26 mouse cellular contexts compared by ENCODE assay signal in genomic region chr11:117759267-117759666, GRCm38 (mm10). TPM values are rescaled to one million over a fixed set of nuclear protein-coding genes. Genes with fewer than 3 reads are reported as not detected.
DNase-seq lines count a peak whose midpoint lies in the region; ATAC-seq and TF ChIP-seq lines count a peak whose summit lies in the region.
"Had no signal": no experiment of that assay in that cellular context is flagged by ENCODE, and none has a peak within 500 bp of the region (broad histone marks: within the 10 kb centered on the region; RNA-seq: fewer than 3 reads in every experiment).

No protein-coding gene starts in this region.

- intact Hi-C loops in gastrocnemius, postnatal 14 days (cut with DNase I; ENCODE audit: low total_unique reads): no loop called here

- no peak overlapping the region for H3K9ac ChIP-seq in kidney, embryonic 15.5 days
- H3K9ac ChIP-seq: forebrain, embryonic 12.5 days; hindbrain, embryonic 13.5 days; intestine, embryonic 15.5 days; liver, postnatal 0 days; midbrain, embryonic 13.5 days had no signal

- WGBS in kidney, adult 2 months: 69% methylated on average over 10 of the region's 10 CpGs
- WGBS in kidney, embryonic 15.5 days: 92% methylated on average over 10 of the region's 10 CpGs

- H3K27me3 ChIP-seq in kidney, adult 2 months (replicated peaks; ENCODE audit: control insufficient read depth, insufficient read depth, low read length): no peaks in the 10 kb centered on the region
- no peaks in the 10 kb centered on the region for H3K27me3 ChIP-seq in kidney, embryonic 15.5 days
- H3K27me3 ChIP-seq: forebrain, embryonic 12.5 days; hindbrain, embryonic 13.5 days; intestine, embryonic 15.5 days; midbrain, embryonic 13.5 days had no signal

- H3K27ac ChIP-seq in kidney, adult 2 months (ENCODE audit: insufficient read depth, low read depth, low read length): no peak overlapping the region
- no peak overlapping the region for H3K27ac ChIP-seq in kidney, embryonic 15.5 days
- H3K27ac ChIP-seq: forebrain, embryonic 12.5 days; hindbrain, embryonic 13.5 days; intestine, embryonic 15.5 days; kidney, postnatal 0 days; limb, embryonic 10.5 days; midbrain, embryonic 13.5 days had no signal

- H3K9me3 ChIP-seq in kidney, embryonic 15.5 days (replicated peaks): no peaks in the 10 kb centered on the region
- H3K9me3 ChIP-seq: forebrain, embryonic 12.5 days; hindbrain, embryonic 13.5 days; intestine, embryonic 15.5 days; limb, embryonic 10.5 days; midbrain, embryonic 13.5 days had no signal

- ATAC-seq in kidney, embryonic 15.5 days (replicated peaks; ENCODE audit: low FRiP score): no peak
- ATAC-seq: intestine, embryonic 15.5 days; liver, postnatal 0 days; midbrain, embryonic 13.5 days had no signal

- TF ChIP-seq CTCF in kidney, adult 2 months (conservative IDR thresholded peaks at IDR 0.05; ENCODE audit: insufficient read depth, insufficient read length, low read depth, low read length): no peak

- H3K4me2 ChIP-seq in kidney, embryonic 15.5 days: no peak overlapping the region
- H3K4me2 ChIP-seq: forebrain, embryonic 12.5 days; heart, embryonic 11.5 days; hindbrain, embryonic 13.5 days; intestine, embryonic 15.5 days; midbrain, embryonic 13.5 days had no signal

- no peak overlapping the region for H3K4me3 ChIP-seq in kidney, adult 2 months (ENCODE audit: insufficient read depth, low read depth, low read length)
- H3K4me3 ChIP-seq in kidney, embryonic 15.5 days (replicated peaks): no peak overlapping the region
- H3K4me3 ChIP-seq: forebrain, embryonic 12.5 days; hindbrain, embryonic 13.5 days; intestine, embryonic 15.5 days; limb, embryonic 10.5 days; midbrain, embryonic 13.5 days had no signal

- no peaks in the 10 kb centered on the region for H3K4me1 ChIP-seq in kidney, adult 2 months (ENCODE audit: control insufficient read depth, insufficient read depth, low read length)
- no peaks in the 10 kb centered on the region for H3K4me1 ChIP-seq in kidney, embryonic 15.5 days
- H3K4me1 ChIP-seq: forebrain, embryonic 12.5 days; hindbrain, embryonic 13.5 days; intestine, embryonic 15.5 days; limb, embryonic 10.5 days; midbrain, embryonic 13.5 days had no signal

- DNase-seq in kidney, adult 2 months: peak; percentile 32
- peak; percentile 56 to 63 for DNase-seq in cerebellum, adult 18-20 months
- DNase-seq in cerebellum, adult 9-11 months: peak; percentile 70
- peak; percentile 43 for DNase-seq in gastrocnemius, postnatal 14 days
- no peak for DNase-seq in natural killer cell, adult 2 months (ENCODE audit: low spot score in 2 of 2)
- no peak for DNase-seq in right cerebral cortex, postnatal 10 days (ENCODE audit: low spot score in 2 of 2)
- no peak for DNase-seq in thymus, postnatal 25 days
- DNase-seq: adrenal gland, adult 8-10 months; heart, postnatal 14 days; layer of hippocampus, postnatal 36 days; liver, postnatal 0 days; lung, postnatal 10 days; right cerebral cortex, postnatal 4 days; thymus, postnatal 4 days had no signal

- H3K36me3 ChIP-seq in kidney, adult 2 months (ENCODE audit: control insufficient read depth, insufficient read depth, low read length): peaks cover 1% of the 10 kb centered on the region; the same call in 1 of the 2 replicates
- H3K36me3 ChIP-seq in kidney, embryonic 15.5 days: peaks cover 88% of the 10 kb centered on the region

- TF ChIP-seq POLR2A in kidney, adult 2 months (IDR thresholded peaks at IDR 0.05; ENCODE audit: low read depth, low read length): no peak

RNA-seq across cellular contexts. Expression of gene Tmc8, which starts 22.6 kb away (rescaled TPM):
- polyA plus RNA-seq in kidney, adult 2 months (2012; rRNA removed): 3.3 and 5.3 TPM in 2 replicates
- 2.7 and 3.6 TPM in 2 replicates for polyA plus RNA-seq in kidney, embryonic 15.5 days (2015; fragmentation: Nextera tagmentation; extraction: Ambion mirVana)
- total RNA-seq in gastrocnemius, postnatal 14 days (2021): 1 to 10 TPM; 1.1 TPM

RNA-seq across cellular contexts. Expression of gene Tmc6, which starts 22.7 kb away (rescaled TPM):
- polyA plus RNA-seq in kidney, adult 2 months (2012; rRNA removed): 41.2 and 48.4 TPM in 2 replicates
- polyA plus RNA-seq in kidney, embryonic 15.5 days (2015; fragmentation: Nextera tagmentation; extraction: Ambion mirVana): 36.2 and 37.5 TPM in 2 replicates
- total RNA-seq in gastrocnemius, postnatal 14 days (2021): 10 to 100 TPM in 1 of 2 experiments, 1 to 10 TPM in 1; 9.4 to 15.4 TPM

RNA-seq across cellular contexts. Expression of gene 6030468B19Rik, which starts 38.2 kb away (rescaled TPM):
- 0.09 TPM in 1 of 2 replicates, not detected in the other for polyA plus RNA-seq in kidney, adult 2 months (2012; rRNA removed)
- 0.36 and 1.7 TPM in 2 replicates for polyA plus RNA-seq in kidney, embryonic 15.5 days (2015; fragmentation: Nextera tagmentation; extraction: Ambion mirVana)
- not detected for total RNA-seq in gastrocnemius, postnatal 14 days (2021)
- total RNA-seq: adrenal gland, adult 8-10 months; granulocyte monocyte progenitor cell, adult 5-6 weeks; heart, postnatal 14 days; liver, adult 2 months had no signal
- polyA plus RNA-seq: C2C12; forebrain, embryonic 12.5 days; hindbrain, embryonic 13.5 days; kidney, postnatal 0 days; liver, adult 2 months; midbrain, embryonic 13.5 days had no signal

RNA-seq across cellular contexts. Expression of gene Gm20708, which starts 50.2 kb away (rescaled TPM):
- polyA plus RNA-seq in kidney, adult 2 months (2012; rRNA removed): 0.18 and 0.22 TPM in 2 replicates
- 0.54 and 0.91 TPM in 2 replicates for polyA plus RNA-seq in kidney, embryonic 15.5 days (2015; fragmentation: Nextera tagmentation; extraction: Ambion mirVana)
- 1 to 10 TPM in 1 of 2 experiments, under 1 TPM in 1; 0.73 to 1.5 TPM for total RNA-seq in gastrocnemius, postnatal 14 days (2021)
- polyA plus RNA-seq: embryonic facial prominence, embryonic 11.5 days had no signal

RNA-seq across cellular contexts. Expression of gene Syngr2, which starts 50.2 kb away (rescaled TPM):
- polyA plus RNA-seq in kidney, adult 2 months (2012; rRNA removed): 150 and 155 TPM in 2 replicates
- polyA plus RNA-seq in kidney, embryonic 15.5 days (2015; fragmentation: Nextera tagmentation; extraction: Ambion mirVana): 78.0 and 80.5 TPM in 2 replicates
- total RNA-seq in gastrocnemius, postnatal 14 days (2021): 100 to 1,000 TPM; 104 to 111 TPM

Comparison
In these comparisons a context has a peak if more than half of its experiments do, and no peak if none do; other contexts are left out.
1. DNase-seq: peak in kidney, adult 2 months (single experiment), cerebellum, adult 18-20 months (2 of 2), cerebellum, adult 9-11 months (single experiment) and gastrocnemius, postnatal 14 days (single experiment); none in natural killer cell, adult 2 months (0 of 2), right cerebral cortex, postnatal 10 days (0 of 2) and thymus, postnatal 25 days (single experiment).